Mouse (Mus musculus) lung, postnatal 14 days (tissue): Measurements from ENCODE around the gene Dnaaf5.

Experiments
- DNase-seq: peaks from one replicate; pipeline ENCODE4 v3.0.0; 2021

Gene Dnaaf5

DNA sequence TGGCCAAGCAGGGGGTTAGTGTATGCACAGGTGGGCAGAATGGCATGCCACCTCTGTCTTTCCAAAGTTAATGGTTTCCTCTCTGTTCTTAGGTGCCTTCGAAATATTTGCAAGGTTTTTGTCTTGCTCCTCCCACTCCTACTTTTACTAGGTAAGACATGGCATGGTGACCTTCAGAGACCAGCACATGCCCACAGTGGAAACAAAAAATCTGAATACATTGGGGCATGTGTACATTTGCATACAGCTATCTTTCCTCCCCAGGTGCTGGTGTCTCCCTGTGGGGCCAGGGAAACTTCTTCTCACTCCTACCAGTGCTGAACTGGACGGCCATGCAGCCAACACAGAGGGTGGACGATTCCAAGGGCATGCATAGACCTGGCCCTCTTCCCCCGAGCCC is 84.4 kb downstream of the Dnaaf5 start:
- no peak for DNase-seq
